Mouse (Mus musculus) C2C12 (cell line): ENCODE data around the gene Ap3m1.

Source experiments
- CEBPB ChIP-seq: IDR thresholded peaks from one replicate; pipeline ENCODE4 v1.6.1; 2011; ENCODE audit warnings: low read depth, mild to moderate bottlenecking, control low read depth, moderate library complexity
- CTCF ChIP-seq: IDR thresholded peaks from one replicate; pipeline ENCODE4 v1.5.1; 2011; ENCODE audit not compliant: control insufficient read depth, insufficient read depth, insufficient read length
- MAX ChIP-seq: IDR thresholded peaks from one replicate; pipeline ENCODE4 v1.6.1; 2011; ENCODE audit warnings: mild to moderate bottlenecking, control low read depth
- MYOG ChIP-seq: IDR thresholded peaks from one replicate; pipeline ENCODE4 v1.6.1; 2011; ENCODE audit not compliant: control insufficient read depth, insufficient read length; ENCODE audit errors: extremely low read depth
- USF1 ChIP-seq: IDR thresholded peaks from one replicate; pipeline ENCODE4 v1.6.1; 2011; ENCODE audit warnings: low read depth, mild to moderate bottlenecking, control low read depth, moderate library complexity

GRCm38 (mm10) chr14:21053586-21053985, 1.3 kb upstream of the Ap3m1 start:
- TF ChIP-seq MAX (no peak), CTCF (no peak), CEBPB (no peak), USF1 (no peak), MYOG (no peak)
